Mouse (Mus musculus): ENCODE data around the gene Smok3a.
"Not testable (repeated sequence)": the region's sequence is repeated elsewhere in the genome, so short reads cannot be mapped to it uniquely, and the experiment has no call there.

The Smok3a gene

DNA sequence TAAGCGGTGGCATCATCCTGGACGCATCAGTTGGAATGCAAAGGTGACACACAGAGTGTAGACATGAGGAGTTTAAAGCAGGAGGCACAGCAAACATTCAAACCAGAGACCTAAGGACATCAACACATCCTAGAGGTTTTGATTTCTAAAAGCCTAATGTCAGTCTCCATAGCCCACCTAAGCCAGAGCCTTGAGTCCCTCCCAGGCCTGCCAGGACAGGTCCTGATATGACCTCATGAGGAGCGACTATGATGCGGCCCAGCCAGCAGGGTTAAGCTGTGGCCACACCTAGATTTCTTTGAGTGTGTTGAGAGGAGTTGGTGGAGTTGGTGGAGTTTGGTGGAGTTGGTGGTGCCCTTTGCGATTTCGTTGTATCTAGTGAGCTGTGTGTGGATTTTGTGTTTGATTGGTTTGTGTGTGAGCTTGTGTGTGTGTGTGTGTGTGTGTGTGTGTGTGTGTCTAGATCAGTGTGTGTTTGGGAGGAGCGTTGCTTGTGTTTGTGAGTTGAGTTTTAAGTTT lies at the start of gene Smok3a, which contains the start of gene Smok3b:
Smok3a (plus strand) TSS at position 301 of the 519 bp plus-strand sequence.
Smok3b (plus strand) TSS at position 469 of the 519 bp plus-strand sequence.
- CTCF ChIA-PET: not testable (repeated sequence)

DNA sequence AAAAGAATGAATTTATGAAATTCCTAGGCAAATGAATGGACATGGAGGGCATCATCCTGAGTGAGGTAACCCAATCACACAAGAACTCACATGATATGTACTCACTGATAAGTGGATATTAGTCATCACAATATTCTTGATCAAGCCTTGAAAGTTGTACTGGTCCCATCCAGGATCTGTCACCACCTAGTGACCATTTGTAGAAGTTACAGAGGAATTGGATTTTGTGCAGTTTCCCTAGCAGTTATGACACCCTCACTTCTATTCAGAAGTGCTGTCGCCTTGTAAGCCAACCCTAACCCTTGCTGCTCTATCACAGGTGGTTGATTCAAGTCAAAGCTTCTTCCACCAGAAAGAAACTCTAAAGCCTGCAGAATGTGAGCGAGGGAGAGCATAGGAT lies 47.9 kb upstream of the Smok3a start:
- CTCF ChIA-PET: no interaction called here

DNA sequence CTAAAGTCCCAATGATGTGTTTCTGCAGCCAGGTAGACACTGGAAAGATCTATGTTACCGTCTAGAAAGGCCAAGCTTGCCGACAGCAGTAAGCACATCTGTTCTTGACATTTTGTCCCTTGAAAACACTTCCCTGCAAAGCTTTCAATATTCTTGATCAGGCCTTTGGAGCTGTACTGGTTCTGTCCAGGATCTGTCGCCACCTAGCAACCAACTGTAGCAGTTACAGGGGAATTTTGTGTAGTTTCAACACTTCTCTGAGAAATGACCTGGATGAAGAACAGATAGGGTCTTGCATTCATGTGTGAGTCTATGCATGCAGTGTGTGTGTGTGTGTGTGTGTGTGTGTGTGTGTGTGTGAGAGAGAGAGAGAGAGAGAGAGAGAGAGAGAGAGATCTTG lies 47.3 kb upstream of the Smok3a start:
- CTCF ChIA-PET: no interaction called here

DNA sequence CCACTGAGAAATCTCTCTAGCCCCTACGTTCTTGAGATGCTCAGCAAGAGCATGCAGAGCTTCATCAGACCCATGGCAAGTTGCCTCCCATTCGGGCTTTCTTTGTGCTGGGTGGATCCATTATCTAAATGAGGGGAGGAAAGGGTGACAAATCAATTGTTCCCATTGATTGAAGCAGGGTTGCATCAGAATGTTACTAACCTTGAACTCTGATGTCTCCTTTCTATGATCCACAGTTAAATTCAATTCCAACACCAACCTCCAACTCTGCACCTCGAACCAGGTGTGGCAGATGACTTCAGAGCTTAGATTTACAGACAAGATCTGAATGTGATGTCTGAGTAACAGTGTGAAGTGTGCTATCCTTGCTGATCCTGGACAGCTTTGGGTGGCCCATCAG lies 46.3 kb upstream of the Smok3a start:
- CTCF ChIA-PET: interaction anchor here (0.6 kb wide), 1 partner anchor 10 kb away, joined by 3 read pairs; no protein-coding TSS in a partner anchor

DNA sequence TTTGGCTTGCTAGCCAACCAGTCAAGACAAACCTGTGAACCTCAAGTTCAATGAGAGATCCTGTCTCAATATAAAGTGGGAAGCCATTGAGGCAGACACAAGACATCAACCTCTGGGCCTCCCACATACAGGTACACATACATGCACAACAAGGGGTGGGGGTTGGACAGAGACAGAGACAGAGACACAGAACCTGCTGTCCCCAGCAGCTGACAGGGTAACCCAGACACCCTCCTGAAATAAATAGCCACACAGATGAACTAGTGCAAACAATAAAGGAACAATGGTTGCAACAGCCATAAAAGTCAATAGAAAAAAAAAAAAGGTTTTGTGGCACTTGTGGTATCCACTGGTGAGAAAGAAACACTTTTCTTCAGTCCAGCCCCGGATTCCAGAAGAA lies 45.6 kb upstream of the Smok3a start:
- CTCF ChIA-PET: no interaction called here

DNA sequence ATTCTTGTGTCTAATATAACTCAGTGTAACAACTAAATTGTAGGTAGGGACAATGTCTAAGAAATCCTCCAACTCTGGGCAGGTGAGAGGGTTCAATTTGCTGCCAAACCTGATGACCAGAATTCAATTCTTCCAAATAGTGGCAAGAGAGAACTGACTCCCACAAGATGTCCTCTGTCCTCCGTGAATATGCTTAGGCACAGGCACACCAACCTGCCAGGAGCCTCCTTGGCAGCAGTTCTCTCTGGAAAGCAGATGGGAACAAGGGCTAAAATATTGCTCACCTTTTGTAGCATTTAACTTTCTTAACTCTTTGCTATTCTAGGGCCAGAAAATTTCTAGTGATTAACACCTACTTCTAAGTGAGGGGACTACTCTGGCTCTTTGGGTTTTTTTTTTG lies 43.8 kb upstream of the Smok3a start:
- CTCF ChIA-PET: no interaction called here

DNA sequence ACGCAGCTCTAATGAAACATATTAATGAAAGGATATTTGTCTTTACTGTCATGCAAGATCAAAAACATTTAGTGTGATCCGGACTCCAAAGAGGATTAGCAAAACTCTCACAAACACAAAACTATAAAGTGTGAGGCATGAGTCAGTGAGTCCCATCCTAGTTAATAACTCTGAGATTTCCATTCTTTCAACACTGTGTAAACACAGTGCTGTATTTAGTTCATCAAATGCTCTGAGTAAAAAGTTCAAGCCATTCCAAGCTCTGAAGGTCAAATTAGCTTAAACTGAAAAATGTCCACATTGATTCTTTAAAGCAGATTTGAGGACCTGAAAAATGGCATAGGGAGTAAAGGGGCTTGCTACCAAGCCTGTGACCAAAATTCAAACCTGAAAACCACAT lies 42.0 kb upstream of the Smok3a start:
- CTCF ChIA-PET: no interaction called here

DNA sequence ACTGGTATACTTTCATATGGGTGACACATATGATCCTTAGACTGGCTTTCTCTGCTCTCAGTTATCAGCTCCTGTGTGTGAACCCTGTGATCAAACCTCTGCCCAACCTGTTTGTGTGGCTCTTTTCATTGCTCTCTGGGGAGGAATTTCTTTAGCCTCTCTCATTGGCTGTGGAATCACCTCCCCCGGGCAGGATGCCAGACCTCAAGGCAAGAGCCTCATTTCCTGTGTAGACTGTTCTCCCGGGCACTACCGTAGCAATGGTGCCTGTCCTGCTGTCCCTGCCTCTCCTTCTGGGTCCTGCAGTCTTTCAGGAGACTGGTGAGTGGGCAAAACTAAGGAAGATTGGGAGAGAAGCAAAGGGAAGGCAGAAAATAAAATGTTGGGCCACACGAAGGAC lies 39.8 kb upstream of the Smok3a start, which contains the start of gene Azgp1:
Azgp1 (plus strand) TSS at position 221 of the 400 bp plus-strand sequence.
- CTCF ChIA-PET: interaction anchor here (0.5 kb wide), 1 partner anchor 516 kb away, joined by 3 read pairs; no protein-coding TSS in a partner anchor

DNA sequence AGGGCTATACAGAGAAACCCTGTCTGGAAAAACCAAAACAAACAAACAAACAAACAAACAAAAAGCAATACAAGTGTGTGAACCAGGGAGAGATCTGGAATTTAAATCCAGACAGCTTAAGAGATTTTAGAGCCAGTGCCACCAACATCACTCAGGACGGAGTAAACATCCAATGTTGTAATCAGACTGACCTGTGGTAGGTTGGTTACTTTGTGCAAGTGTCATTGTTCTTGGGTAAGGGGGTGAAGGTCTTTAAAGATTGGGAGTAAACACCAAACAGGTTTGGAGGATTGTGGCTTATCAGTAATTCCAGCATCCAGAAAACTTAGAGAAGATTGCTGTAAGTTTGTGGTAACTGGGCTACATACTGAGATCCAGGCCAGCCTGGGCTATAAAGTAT lies 34.7 kb upstream of the Smok3a start:
- CTCF ChIA-PET: no interaction called here

DNA sequence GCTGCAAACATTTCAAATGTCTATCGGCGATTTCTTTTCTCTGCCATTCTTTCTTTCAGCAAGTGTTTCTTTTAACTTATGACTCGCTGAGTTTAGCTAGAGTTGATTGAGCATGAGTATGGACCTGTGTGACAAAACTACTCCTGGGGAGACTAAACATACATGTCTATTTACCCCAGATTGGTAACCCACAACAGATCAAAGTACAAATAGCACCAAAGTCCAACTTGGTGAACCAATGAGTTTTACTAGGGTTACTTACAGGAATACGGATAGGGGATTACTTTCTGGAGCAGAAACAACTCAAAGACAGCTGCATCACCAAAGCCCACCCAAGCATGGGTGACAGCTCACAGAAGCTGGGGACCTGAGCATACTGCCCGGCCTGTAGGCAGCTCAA lies 11.6 kb upstream of the Smok3a start:
- CTCF ChIA-PET: no interaction called here

DNA sequence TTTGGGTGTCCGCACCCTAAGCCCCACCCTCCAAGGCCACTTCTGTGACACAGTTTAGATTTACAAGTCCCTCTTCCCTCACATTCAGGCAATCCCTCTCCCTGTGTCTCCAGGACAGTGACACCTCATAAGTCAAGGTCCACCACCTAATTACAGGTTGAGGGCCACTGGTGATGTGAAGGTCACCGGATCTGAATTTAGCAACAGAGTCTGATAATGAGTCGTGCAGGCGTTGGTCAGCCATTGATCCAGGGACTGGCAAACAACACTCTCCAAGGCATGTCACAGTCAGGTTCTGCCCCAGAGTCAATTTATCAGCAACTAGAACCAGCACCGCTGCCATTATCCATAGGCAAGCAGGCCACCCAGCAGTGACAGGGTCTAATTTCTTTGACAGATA lies 8.7 kb upstream of the Smok3a start:
- CTCF ChIA-PET: no interaction called here

DNA sequence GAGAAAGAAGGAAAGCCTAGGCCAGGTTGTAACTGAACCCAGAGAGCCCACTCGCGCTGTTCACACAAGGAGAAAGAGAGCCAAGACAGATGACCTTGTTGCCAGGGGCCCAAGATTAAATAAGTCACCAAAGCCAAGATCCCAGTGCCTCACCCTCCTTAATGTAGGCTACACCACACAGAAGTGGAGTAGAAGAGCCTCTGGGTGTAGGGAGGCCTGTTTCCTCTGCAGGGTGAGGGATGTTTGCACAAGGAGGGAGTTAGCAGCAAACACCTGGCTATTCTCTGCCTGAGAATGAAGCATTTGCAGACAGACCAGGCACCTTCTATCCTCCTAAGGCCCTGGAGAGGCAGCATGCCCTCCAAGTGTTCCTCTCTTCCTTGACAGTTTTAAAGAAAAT lies 4.5 kb upstream of the Smok3a start:
- CTCF ChIA-PET: no interaction called here

DNA sequence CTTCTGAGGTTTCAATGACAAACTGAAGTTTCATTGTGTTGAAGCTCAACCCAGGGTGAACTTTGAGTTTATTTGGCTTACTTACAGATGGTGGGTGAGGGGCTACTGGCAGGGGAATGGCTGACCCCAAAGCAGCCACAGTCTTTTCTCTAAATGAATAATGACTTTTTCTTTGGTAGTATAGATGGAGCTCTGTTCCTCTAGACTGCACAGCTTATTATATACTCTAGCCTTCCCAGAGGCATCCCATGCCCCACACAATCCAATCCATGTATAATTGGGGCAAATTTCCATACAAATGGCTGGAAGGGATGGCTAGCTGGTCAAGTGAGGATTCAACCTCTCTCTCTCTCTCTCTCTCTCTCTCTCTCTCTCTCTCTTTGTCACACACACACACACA lies 4.1 kb upstream of the Smok3a start:
- CTCF ChIA-PET: no interaction called here

DNA sequence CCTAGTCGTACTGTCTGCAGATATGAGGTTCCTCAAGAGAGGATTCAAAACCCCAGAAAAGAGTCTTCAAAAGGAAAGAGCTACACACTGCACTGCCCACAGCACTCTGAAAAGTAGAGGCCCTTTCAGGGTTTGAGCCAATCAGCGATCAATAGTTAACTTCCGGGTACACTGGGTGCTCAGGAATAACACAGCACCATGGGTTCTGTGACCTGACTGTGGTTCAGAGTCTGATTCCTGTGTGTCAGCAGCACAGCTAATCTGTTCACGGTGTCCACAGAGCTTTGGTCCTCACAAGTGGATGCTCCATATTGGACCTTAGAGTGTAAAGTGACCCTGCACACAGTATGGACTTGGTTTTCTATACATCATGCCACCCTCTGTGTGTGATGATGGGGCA lies 1.5 kb upstream of the Smok3a start:
- CTCF ChIA-PET: not testable (repeated sequence)

DNA sequence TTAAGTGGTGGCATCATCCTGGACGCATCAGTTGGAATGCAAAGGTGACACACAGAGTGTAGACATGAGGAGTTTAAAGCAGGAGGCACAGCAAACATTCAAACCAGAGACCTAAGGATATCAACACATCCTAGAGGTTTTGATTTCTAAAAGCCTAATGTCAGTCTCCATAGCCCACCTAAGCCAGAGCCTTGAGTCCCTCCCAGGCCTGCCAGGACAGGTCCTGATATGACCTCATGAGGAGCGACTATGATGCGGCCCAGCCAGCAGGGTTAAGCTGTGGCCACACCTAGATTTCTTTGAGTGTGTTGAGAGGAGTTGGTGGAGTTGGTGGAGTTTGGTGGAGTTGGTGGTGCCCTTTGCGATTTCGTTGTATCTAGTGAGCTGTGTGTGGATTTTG lies 31.8 kb downstream of the Smok3a start, which contains the start of gene Smok3c:
Smok3c (plus strand) TSS at position 301 of the 400 bp plus-strand sequence.
- CTCF ChIA-PET: not testable (repeated sequence)

DNA sequence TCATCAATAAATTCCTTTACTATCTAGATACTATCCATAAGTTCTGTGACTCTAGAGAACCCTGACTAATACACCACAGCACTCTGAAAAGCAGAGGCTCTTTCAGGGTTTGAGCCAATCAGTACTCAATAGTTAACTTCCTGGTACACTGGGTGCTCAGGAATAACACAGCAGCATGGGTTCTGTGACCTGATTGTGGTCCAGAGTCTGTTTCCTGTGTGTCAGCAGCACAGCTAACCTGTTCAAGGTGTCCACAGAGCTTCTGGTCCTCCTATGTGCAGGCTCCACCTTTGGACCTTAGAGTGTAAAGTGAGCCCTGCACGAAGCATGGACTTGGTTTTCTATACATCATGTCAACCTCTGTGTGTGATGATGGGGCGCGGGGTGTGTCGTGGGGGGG lies 52.7 kb downstream of the Smok3a start:
- CTCF ChIA-PET: no interaction called here

DNA sequence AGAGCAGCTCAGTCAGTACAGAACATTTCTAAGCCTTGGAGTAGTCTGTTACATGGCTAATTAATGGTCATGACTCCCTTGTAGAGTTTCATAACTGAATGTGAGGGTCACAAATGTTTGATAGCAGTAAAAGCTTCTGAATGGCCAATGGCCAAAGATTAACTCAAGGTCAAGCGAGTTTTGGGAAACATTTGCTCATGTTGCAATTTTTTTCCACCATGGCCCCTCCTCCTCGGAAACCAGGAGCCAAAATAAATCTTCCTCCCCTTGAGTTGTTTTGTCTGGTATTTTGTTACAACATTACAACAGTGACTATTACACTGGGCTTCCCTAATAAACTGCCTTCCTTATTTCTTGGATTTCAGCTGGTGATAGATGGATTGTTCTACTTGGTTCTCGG lies 54.6 kb downstream of the Smok3a start:
- CTCF ChIA-PET: no interaction called here

DNA sequence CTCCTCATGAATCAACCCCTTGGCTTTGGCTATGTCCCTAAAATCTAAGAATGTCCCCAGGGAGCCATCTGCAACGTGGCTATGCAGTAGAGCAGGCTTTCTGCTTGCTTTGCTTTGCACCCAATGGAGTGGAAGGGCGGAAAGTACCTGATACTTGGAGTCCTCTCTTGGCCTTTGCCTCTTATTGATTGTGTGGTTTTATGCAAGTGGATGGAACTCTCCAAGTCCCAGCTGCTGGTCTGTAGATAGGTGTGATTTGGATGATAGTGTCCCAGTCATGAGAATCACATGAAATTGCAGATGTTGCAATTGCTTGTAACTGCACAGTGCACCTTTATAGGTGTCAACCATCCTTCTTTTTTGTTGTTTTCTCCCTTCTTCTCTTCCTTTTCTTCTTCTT lies 55.1 kb downstream of the Smok3a start:
- CTCF ChIA-PET: no interaction called here

DNA sequence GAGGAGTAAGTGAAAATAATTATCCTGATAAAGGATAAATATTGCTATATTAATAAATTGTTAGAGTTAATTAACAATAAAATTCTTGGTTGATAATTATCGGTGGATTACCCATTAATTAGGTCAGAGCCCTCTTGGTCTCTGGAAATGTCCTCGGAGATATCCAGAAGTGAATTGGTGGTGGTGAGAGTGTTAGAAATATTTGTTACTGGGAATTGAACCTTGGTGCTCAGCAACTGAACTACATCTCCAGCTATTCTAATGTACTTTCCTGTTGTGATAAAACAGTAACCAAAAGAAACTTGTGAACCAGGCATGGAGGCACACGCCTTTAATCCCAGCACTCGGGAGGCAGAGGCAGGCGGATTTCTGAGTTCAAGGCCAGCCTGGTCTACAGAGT lies 59.4 kb downstream of the Smok3a start:
- CTCF ChIA-PET: no interaction called here

DNA sequence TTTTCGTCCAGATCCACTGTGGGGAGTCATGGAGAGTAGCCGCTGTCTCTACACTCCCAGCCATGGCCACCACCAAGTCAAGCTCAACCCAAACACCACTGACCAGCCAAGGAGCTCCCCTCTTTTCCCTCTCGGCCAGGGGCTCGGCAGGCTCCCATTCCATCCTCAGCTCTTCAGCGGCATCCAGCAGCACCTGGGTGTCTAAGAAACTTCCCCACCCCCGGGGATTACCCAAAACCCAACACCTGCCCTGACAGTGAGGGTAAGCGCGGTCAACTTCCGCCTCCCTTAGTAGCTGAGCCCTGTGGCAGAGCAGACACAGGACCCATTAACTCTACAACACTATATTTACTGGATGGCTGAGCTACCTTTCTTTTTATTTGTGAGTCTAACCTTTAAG lies 60.4 kb downstream of the Smok3a start:
- CTCF ChIA-PET: interaction anchor here (0.6 kb wide), 1 partner anchor 307 kb away, joined by 7 read pairs; no protein-coding TSS in a partner anchor

DNA sequence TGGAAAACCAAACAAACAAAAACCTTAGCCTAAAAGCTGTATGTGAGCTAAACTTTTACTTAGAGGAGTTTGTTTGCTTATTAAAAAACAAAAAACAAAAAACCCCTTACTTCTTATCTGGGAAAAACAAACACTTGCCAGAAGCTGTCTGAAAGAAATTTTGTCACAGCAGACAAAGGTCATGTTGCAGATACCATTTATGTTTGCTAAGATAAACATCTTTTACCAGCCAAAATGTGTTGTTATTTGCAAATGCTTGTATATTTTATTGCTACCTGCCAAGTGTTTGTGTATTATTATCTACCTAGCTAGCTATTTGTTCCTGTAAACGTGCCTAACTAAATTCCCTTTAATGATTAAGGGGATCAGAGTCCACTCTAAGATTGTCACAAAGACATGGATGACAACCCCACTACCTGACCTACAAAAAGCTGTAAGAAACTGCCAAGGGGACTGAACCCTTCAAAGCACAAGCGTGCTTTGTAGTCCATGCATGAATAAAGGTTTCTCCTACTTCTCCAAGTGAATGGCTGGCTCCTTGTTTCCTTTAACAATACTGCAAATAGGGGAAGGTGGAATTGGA lies 62.3 kb downstream of the Smok3a start:
- CTCF ChIA-PET: no interaction called here

DNA sequence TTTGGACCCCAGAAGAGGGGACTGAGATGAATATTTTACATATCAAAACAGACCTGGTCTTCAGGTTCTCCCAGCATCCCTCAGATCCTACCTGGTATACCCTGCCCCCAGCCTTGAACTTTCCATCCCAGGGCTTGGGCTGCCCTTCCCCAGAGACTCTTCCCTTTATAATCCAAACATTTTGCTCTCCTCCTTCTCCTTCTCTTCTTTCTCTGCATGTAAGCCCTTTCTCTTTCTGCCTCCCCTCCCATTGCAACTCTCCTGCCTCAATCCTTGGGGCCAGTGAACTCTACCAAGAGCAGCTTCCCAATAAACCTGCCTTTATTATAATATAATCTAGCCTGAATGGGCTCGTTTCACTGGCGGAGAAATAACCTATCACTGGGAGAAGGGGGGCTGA lies 62.9 kb downstream of the Smok3a start:
- CTCF ChIA-PET: no interaction called here
